Mouse (Mus musculus): ENCODE results near the gene Abr.

GRCm38 (mm10) chr11:76543300-76543699 lies 78.8 kb downstream of the Abr start:
- TF ChIP-seq CTCF (IDR thresholded peaks at IDR 0.05; ENCODE audit: borderline replicate concordance, insufficient read depth, low read length) (no peak), POLR2A (IDR thresholded peaks at IDR 0.05; ENCODE audit: low read depth, low read length) (no peak)
